Mouse (Mus musculus): ENCODE results near the gene Lysmd4. TPM values are rescaled to one million over a fixed set of nuclear protein-coding genes. Genes with fewer than 3 reads are reported as not detected.
"Not testable (repeated sequence)": the region's sequence is repeated elsewhere in the genome, so short reads cannot be mapped to it uniquely, and the experiment has no call there.

Gene Lysmd4
- polyA plus RNA-seq, 1 experiment from 2014 or later, result 26.9 TPM

DNA sequence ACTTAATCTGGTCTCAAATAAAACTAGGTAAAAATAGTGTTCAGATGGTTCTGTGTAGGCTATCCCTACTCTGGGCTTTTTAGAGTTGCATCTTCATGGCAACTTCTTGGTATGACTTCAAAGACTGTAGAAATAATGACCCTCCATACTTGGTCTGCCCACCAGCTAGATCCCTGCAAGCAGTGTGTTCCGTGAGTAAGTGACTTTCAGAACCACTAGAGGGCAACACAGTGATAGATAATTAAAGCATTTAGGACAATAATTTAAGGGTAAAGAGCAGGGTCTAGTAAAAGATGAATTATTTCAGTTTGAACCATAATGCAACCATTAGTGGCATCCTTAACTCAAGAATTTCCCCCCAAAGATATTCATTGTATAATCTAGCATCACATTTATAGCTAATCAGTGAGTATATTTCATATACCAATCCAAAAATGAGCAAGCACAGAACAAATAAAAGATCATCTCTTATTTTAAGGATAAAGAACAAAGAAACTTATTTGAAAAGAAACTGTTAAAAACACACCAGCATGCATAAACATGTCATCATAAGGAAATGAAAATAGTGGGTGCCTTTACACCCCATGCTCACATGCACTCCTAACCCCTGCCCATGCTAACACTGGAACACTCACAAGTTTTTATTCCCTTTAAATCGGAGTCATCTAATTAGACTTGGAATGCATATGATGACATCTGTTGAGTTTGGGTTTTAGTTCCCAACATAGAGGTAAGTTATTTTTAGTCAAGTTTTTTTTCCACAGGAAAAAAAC lies 21.0 kb downstream of the Lysmd4 start:
- Histone ChIP-seq H3K4me2 (ENCODE audit: low read length) (no peak overlapping the region), H3K9ac (ENCODE audit: low read length) (no peak overlapping the region), H3K27ac (ENCODE audit: low read depth, low read length) (no peak overlapping the region), H3K9me3 (replicated peaks; ENCODE audit: control insufficient read depth, low read length) (no peaks in the 10 kb centered on the region), H3K4me1 (ENCODE audit: control insufficient read depth, insufficient read depth, low read length) (no peaks in the 10 kb centered on the region), H3K27me3 (replicated peaks; ENCODE audit: control insufficient read depth, insufficient read depth, low read length) (no peaks in the 10 kb centered on the region), H3K36me3 (ENCODE audit: control insufficient read depth, insufficient read depth, low read length) (peaks cover 20% of the 10 kb centered on the region), H3K4me3 (ENCODE audit: low read depth, low read length) (no peak overlapping the region)
- DNase-seq (ENCODE audit: low spot score) (peak; percentile 77), ATAC-seq (peak; percentile 67; the same call in 1 of the 2 replicates)
- 52% methylated on average over 2 of the region's 2 CpGs for WGBS

DNA sequence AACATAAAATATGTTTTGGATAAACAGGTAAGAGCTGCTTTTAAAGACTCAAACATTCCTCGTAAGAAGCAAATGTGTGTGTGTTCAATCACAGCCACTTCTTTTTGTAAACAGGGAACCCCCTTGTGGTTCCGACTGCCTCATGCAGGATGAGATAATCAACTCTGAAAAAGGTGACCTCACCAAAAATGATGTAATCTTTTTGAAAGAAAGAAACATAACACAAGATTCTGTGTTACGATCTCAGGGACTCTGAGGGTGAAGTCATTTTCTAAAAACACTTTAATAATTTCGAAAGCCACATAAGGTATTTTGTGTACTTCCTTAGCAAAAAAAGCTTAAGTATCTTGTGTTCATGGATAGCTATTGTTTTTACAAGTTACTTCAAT lies 21.5 kb downstream of the Lysmd4 start:
- DNase-seq (ENCODE audit: low spot score), result peak; percentile 42
- WGBS, result 31% methylated on average over 4 of the region's 4 CpGs
- no peaks in the 10 kb centered on the region for H3K27me3 ChIP-seq (replicated peaks; ENCODE audit: control insufficient read depth, insufficient read depth, low read length)
- H3K9me3 ChIP-seq (replicated peaks; ENCODE audit: control insufficient read depth, low read length), result no peaks in the 10 kb centered on the region
- no peak for ATAC-seq
- peaks cover 15% of the 10 kb centered on the region for H3K36me3 ChIP-seq (ENCODE audit: control insufficient read depth, insufficient read depth, low read length)
- no peak overlapping the region for H3K4me3 ChIP-seq (ENCODE audit: low read depth, low read length)
- H3K27ac ChIP-seq (ENCODE audit: low read depth, low read length), result no peak overlapping the region
- no peaks in the 10 kb centered on the region for H3K4me1 ChIP-seq (ENCODE audit: control insufficient read depth, insufficient read depth, low read length)
- no peak overlapping the region for H3K4me2 ChIP-seq (ENCODE audit: low read length)
- H3K9ac ChIP-seq (ENCODE audit: low read length), result no peak overlapping the region

- Histone ChIP-seq H3K27ac (ENCODE audit: low read depth, low read length) (no peak overlapping the region), H3K9me3 (replicated peaks; ENCODE audit: control insufficient read depth, low read length) (no peaks in the 10 kb centered on the region), H3K4me3 (ENCODE audit: low read depth, low read length) (no peak overlapping the region), H3K4me2 (ENCODE audit: low read length) (no peak overlapping the region), H3K4me1 (ENCODE audit: control insufficient read depth, insufficient read depth, low read length) (no peaks in the 10 kb centered on the region), H3K27me3 (replicated peaks; ENCODE audit: control insufficient read depth, insufficient read depth, low read length) (no peaks in the 10 kb centered on the region), H3K9ac (ENCODE audit: low read length) (no peak overlapping the region), H3K36me3 (ENCODE audit: control insufficient read depth, insufficient read depth, low read length) (peaks cover 9% of the 10 kb centered on the region)
- ATAC-seq, result no peak
- WGBS, result 80% methylated on average over 1 of the region's 1 CpGs
- no peak for DNase-seq (ENCODE audit: low spot score)
Observed at GRCm38 (mm10) chr7:67245255-67245654, 22.9 kb downstream of the Lysmd4 start.

DNA sequence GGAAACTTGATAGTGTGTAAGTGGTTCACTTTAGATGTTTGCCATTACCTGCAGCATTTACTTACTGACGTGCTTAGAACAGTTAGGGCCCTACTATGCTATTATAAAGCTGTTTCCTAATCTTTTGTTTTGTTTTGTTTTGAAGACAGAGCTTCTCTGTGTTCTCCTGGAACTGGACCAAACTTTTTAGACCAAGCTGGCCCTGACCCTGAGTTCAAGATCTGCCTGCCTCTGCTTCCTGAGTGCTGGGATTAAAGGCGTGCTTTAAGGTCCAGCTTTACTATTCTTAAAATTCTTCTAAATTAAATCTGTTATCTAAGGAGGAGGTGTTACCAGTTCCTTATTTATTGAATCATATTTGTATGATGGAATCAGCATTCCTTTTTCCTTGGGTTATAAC lies 23.7 kb downstream of the Lysmd4 start:
- H3K9ac ChIP-seq (ENCODE audit: low read length), result no peak overlapping the region
- no peaks in the 10 kb centered on the region for H3K27me3 ChIP-seq (replicated peaks; ENCODE audit: control insufficient read depth, insufficient read depth, low read length)
- ATAC-seq (no peak), DNase-seq (ENCODE audit: low spot score) (no peak)
- 61% methylated on average over 2 of the region's 2 CpGs for WGBS
- H3K4me3 ChIP-seq (ENCODE audit: low read depth, low read length), result no peak overlapping the region
- peaks cover 9% of the 10 kb centered on the region for H3K36me3 ChIP-seq (ENCODE audit: control insufficient read depth, insufficient read depth, low read length)
- no peak overlapping the region for H3K4me2 ChIP-seq (ENCODE audit: low read length)
- no peaks in the 10 kb centered on the region for H3K4me1 ChIP-seq (ENCODE audit: control insufficient read depth, insufficient read depth, low read length)
- no peak overlapping the region for H3K27ac ChIP-seq (ENCODE audit: low read depth, low read length)
- no peaks in the 10 kb centered on the region for H3K9me3 ChIP-seq (replicated peaks; ENCODE audit: control insufficient read depth, low read length)

GRCm38 (mm10) chr7:67259828-67260563 lies 37.7 kb downstream of the Lysmd4 start:
- no peak overlapping the region for H3K4me2 ChIP-seq (ENCODE audit: low read length)
- peaks cover 7% of the 10 kb centered on the region; the same call in 1 of the 2 replicates for H3K4me1 ChIP-seq (ENCODE audit: control insufficient read depth, insufficient read depth, low read length)
- H3K27me3 ChIP-seq (replicated peaks; ENCODE audit: control insufficient read depth, insufficient read depth, low read length), result no peaks in the 10 kb centered on the region
- no peaks in the 10 kb centered on the region for H3K9me3 ChIP-seq (replicated peaks; ENCODE audit: control insufficient read depth, low read length)
- DNase-seq (ENCODE audit: low spot score) (peak; percentile 85), ATAC-seq (peak; percentile 77; the same call in 1 of the 2 replicates)
- H3K4me3 ChIP-seq (ENCODE audit: low read depth, low read length), result no peak overlapping the region
- H3K36me3 ChIP-seq (ENCODE audit: control insufficient read depth, insufficient read depth, low read length), result peaks cover 18% of the 10 kb centered on the region
- WGBS, result 23% methylated on average over 4 of the region's 4 CpGs
- H3K27ac ChIP-seq (ENCODE audit: low read depth, low read length), result no peak overlapping the region
- H3K9ac ChIP-seq (ENCODE audit: low read length), result no peak overlapping the region

GRCm38 (mm10) chr7:67270447-67270846 lies 48.1 kb downstream of the Lysmd4 start:
- WGBS, result 93% methylated on average over 4 of the region's 4 CpGs
- not testable (repeated sequence) for DNase-seq (ENCODE audit: low spot score)

GRCm38 (mm10) chr7:67283581-67283980 lies 61.2 kb downstream of the Lysmd4 start:
- H3K9ac ChIP-seq (ENCODE audit: low read length), result no peak overlapping the region
- no peaks in the 10 kb centered on the region for H3K27me3 ChIP-seq (replicated peaks; ENCODE audit: control insufficient read depth, insufficient read depth, low read length)
- DNase-seq (ENCODE audit: low spot score) (no peak), ATAC-seq (no peak)
- no peak overlapping the region for H3K4me2 ChIP-seq (ENCODE audit: low read length)
- H3K27ac ChIP-seq (ENCODE audit: low read depth, low read length), result no peak overlapping the region
- H3K36me3 ChIP-seq (ENCODE audit: control insufficient read depth, insufficient read depth, low read length), result no peaks in the 10 kb centered on the region
- no peak overlapping the region for H3K4me3 ChIP-seq (ENCODE audit: low read depth, low read length)
- no peaks in the 10 kb centered on the region for H3K4me1 ChIP-seq (ENCODE audit: control insufficient read depth, insufficient read depth, low read length)
- no peaks in the 10 kb centered on the region for H3K9me3 ChIP-seq (replicated peaks; ENCODE audit: control insufficient read depth, low read length)
- WGBS, result 97% methylated on average over 6 of the region's 6 CpGs

More at GRCm38 (mm10) chr7:67270447-67270846, 48.1 kb downstream of the Lysmd4 start:
- H3K27me3 ChIP-seq (replicated peaks; ENCODE audit: control insufficient read depth, insufficient read depth, low read length); H3K9ac ChIP-seq (ENCODE audit: low read length); H3K36me3 ChIP-seq (ENCODE audit: control insufficient read depth, insufficient read depth, low read length); H3K27ac ChIP-seq (ENCODE audit: low read depth, low read length); H3K9me3 ChIP-seq (replicated peaks; ENCODE audit: control insufficient read depth, low read length); H3K4me1 ChIP-seq (ENCODE audit: control insufficient read depth, insufficient read depth, low read length); H3K4me3 ChIP-seq (ENCODE audit: low read depth, low read length); H3K4me2 ChIP-seq (ENCODE audit: low read length); ATAC-seq: not testable (repeated sequence)

DNA sequence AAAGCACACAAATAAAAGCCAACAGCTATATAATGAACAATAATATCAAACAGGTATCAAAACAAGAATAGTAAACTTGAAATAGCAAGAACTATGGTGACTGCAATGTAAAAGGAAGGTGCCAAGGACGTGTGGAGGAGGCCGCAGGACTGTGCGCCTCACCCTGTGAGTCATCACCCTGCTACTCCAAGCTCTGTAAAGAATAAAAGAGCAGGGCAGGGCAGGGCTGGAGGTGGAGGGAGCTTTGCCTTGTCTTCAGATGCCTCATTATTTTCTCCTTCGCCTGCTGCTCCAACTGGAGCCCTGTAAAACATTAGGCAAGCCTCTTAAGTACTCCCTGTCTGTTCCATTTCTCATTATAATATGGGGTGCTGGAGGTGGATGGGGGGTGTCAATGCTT lies 65.1 kb downstream of the Lysmd4 start:
- H3K9me3 ChIP-seq (replicated peaks; ENCODE audit: control insufficient read depth, low read length), result no peaks in the 10 kb centered on the region
- H3K9ac ChIP-seq (ENCODE audit: low read length), result no peak overlapping the region
- no peaks in the 10 kb centered on the region for H3K4me1 ChIP-seq (ENCODE audit: control insufficient read depth, insufficient read depth, low read length)
- ATAC-seq (no peak), DNase-seq (ENCODE audit: low spot score) (no peak)
- WGBS, result 68% methylated on average over 4 of the region's 4 CpGs
- H3K4me3 ChIP-seq (ENCODE audit: low read depth, low read length), result no peak overlapping the region
- H3K36me3 ChIP-seq (ENCODE audit: control insufficient read depth, insufficient read depth, low read length), result no peaks in the 10 kb centered on the region
- no peaks in the 10 kb centered on the region for H3K27me3 ChIP-seq (replicated peaks; ENCODE audit: control insufficient read depth, insufficient read depth, low read length)
- no peak overlapping the region for H3K4me2 ChIP-seq (ENCODE audit: low read length)
- no peak overlapping the region for H3K27ac ChIP-seq (ENCODE audit: low read depth, low read length)

- 88% methylated on average over 1 of the region's 1 CpGs for WGBS
- Histone ChIP-seq H3K9ac (ENCODE audit: low read length) (no peak overlapping the region), H3K4me1 (ENCODE audit: control insufficient read depth, insufficient read depth, low read length) (no peaks in the 10 kb centered on the region), H3K27me3 (replicated peaks; ENCODE audit: control insufficient read depth, insufficient read depth, low read length) (no peaks in the 10 kb centered on the region), H3K36me3 (ENCODE audit: control insufficient read depth, insufficient read depth, low read length) (no peaks in the 10 kb centered on the region), H3K4me2 (ENCODE audit: low read length) (no peak overlapping the region), H3K4me3 (ENCODE audit: low read depth, low read length) (no peak overlapping the region), H3K9me3 (replicated peaks; ENCODE audit: control insufficient read depth, low read length) (no peaks in the 10 kb centered on the region), H3K27ac (ENCODE audit: low read depth, low read length) (no peak overlapping the region)
- DNase-seq (ENCODE audit: low spot score), result peak; percentile 4
- no peak for ATAC-seq
Observed at GRCm38 (mm10) chr7:67291356-67291755, 69.0 kb downstream of the Lysmd4 start.
